In genomic region chr13:23747892-23748288, GRCm38 (mm10) we compare ENCODE assay signal across 8 mouse cellular contexts. TPM values are rescaled to one million over a fixed set of nuclear protein-coding genes. Genes with fewer than 3 reads are reported as not detected.
DNase-seq lines count a peak whose midpoint lies in the region; ATAC-seq and TF ChIP-seq lines count a peak whose summit lies in the region.

No protein-coding gene starts in this region.

- peak overlapping the region; percentile 19; the same call in 1 of the 2 replicates for H3K4me2 ChIP-seq in kidney, postnatal 0 days (ENCODE audit: low read length)
- peak overlapping the region; percentile 64 for H3K4me2 ChIP-seq in hindbrain, embryonic 12.5 days (replicated peaks)
- H3K4me2 ChIP-seq in midbrain, embryonic 14.5 days (ENCODE audit: low read length), result peak overlapping the region; percentile 69; the same call in 1 of the 2 replicates

- ATAC-seq in kidney, postnatal 0 days (replicated peaks; ENCODE audit: low FRiP score, low read depth), result no peak
- ATAC-seq in hindbrain, embryonic 12.5 days (ENCODE audit: low FRiP score), result no peak
- ATAC-seq in midbrain, embryonic 14.5 days (ENCODE audit: low FRiP score, low TSS enrichment), result no peak

- intact Hi-C loops in left cerebral cortex, postnatal 14 days (cut with DNase I), result loop anchor here (10.0 kb wide), 2 partner anchors 323 to 1703 kb away; partner anchors contain the start of genes Abt1, Hist1h2ag, Hist1h2bj and Hist1h4i

- peak overlapping the region; percentile 55; the same call in 1 of the 2 replicates for H3K27ac ChIP-seq in kidney, postnatal 0 days
- H3K27ac ChIP-seq in hindbrain, embryonic 12.5 days, result peak overlapping the region; percentile 98
- H3K27ac ChIP-seq in midbrain, embryonic 14.5 days (replicated peaks; ENCODE audit: low read depth, low read length), result no peak overlapping the region

- no peak for DNase-seq in kidney, postnatal 0 days (ENCODE audit: low spot score)
- no peak for DNase-seq in kidney, postnatal 14 days
- DNase-seq in c-Kit-negative CD71-positive TER-119-positive erythroid progenitor cells, embryonic 14.5 days (ENCODE audit: low read depth, low spot score), result peak; percentile 58
- no peak for DNase-seq in midbrain, embryonic 14.5 days
- DNase-seq in Muller cell, postnatal 12 days (ENCODE audit: inconsistent ontology term), result no peak
- no peak for DNase-seq in cerebellum, postnatal 10 days
- no peak for DNase-seq in left cerebral cortex, postnatal 14 days (ENCODE audit: low spot score in 2 of 2)

- 11% methylated on average over 4 of the region's 4 CpGs for WGBS in kidney, postnatal 0 days
- 7% methylated on average over 4 of the region's 4 CpGs for WGBS in hindbrain, embryonic 12.5 days
- 6% methylated on average over 4 of the region's 4 CpGs for WGBS in midbrain, embryonic 14.5 days

- H3K27me3 ChIP-seq in kidney, postnatal 0 days (ENCODE audit: insufficient read depth, low read length), result no peaks in the 10 kb centered on the region
- no peaks in the 10 kb centered on the region for H3K27me3 ChIP-seq in hindbrain, embryonic 12.5 days
- H3K27me3 ChIP-seq in midbrain, embryonic 14.5 days (ENCODE audit: control insufficient read depth, insufficient read depth, low read length), result no peaks in the 10 kb centered on the region

- no peaks in the 10 kb centered on the region for H3K36me3 ChIP-seq in kidney, postnatal 0 days (ENCODE audit: insufficient read depth, low read length)
- no peaks in the 10 kb centered on the region for H3K36me3 ChIP-seq in hindbrain, embryonic 12.5 days
- no peaks in the 10 kb centered on the region for H3K36me3 ChIP-seq in midbrain, embryonic 14.5 days (ENCODE audit: control insufficient read depth, insufficient read depth, low read length)

- no peaks in the 10 kb centered on the region for H3K9me3 ChIP-seq in kidney, postnatal 0 days (replicated peaks; ENCODE audit: low read length)
- H3K9me3 ChIP-seq in hindbrain, embryonic 12.5 days (replicated peaks), result no peaks in the 10 kb centered on the region
- H3K9me3 ChIP-seq in midbrain, embryonic 14.5 days (ENCODE audit: control insufficient read depth, low read length), result no peaks in the 10 kb centered on the region

- H3K4me3 ChIP-seq in kidney, postnatal 0 days (replicated peaks; ENCODE audit: low read depth, low read length), result no peak overlapping the region
- H3K4me3 ChIP-seq in hindbrain, embryonic 12.5 days, result no peak overlapping the region
- no peak overlapping the region for H3K4me3 ChIP-seq in midbrain, embryonic 14.5 days (replicated peaks; ENCODE audit: low read depth, low read length)

- TF ChIP-seq CTCF in kidney, postnatal 0 days (IDR thresholded peaks at IDR 0.05; ENCODE audit: low read depth), result no peak

- H3K9ac ChIP-seq in kidney, postnatal 0 days (ENCODE audit: low read depth, low read length), result peak overlapping the region; percentile 18; the same call in 1 of the 2 replicates
- H3K9ac ChIP-seq in hindbrain, embryonic 12.5 days, result no peak overlapping the region
- no peak overlapping the region for H3K9ac ChIP-seq in midbrain, embryonic 14.5 days (replicated peaks; ENCODE audit: low read length)

- H3K4me1 ChIP-seq in kidney, postnatal 0 days (replicated peaks; ENCODE audit: insufficient read depth, low read length), result peaks cover 11% of the 10 kb centered on the region
- H3K4me1 ChIP-seq in hindbrain, embryonic 12.5 days, result peaks cover 9% of the 10 kb centered on the region
- H3K4me1 ChIP-seq in midbrain, embryonic 14.5 days (ENCODE audit: control insufficient read depth, insufficient read depth, low read length), result peaks cover 15% of the 10 kb centered on the region

RNA-seq across cellular contexts. Expression of gene Hist1h2bb, which starts 1.4 kb away (rescaled TPM):
- polyA plus RNA-seq in kidney, postnatal 0 days (2015; fragmentation: Nextera tagmentation; extraction: Ambion mirVana), result 2.1 and 2.2 TPM in 2 replicates
- polyA plus RNA-seq in hindbrain, embryonic 12.5 days (2016; fragmentation: Nextera tagmentation; extraction: Ambion mirVana), result 2.2 and 2.9 TPM in 2 replicates
- 0.51 TPM in 1 of 2 replicates, not detected in the other for polyA plus RNA-seq in midbrain, embryonic 14.5 days (2014; fragmentation: Nextera tagmentation; extraction: Ambion mirVana)
- 10 to 100 TPM; 18.8 to 20.7 TPM for total RNA-seq in left cerebral cortex, postnatal 14 days (2021)

RNA-seq across cellular contexts. Expression of gene Hist1h3c, which starts 2.5 kb away (rescaled TPM):
- 6.0 and 7.0 TPM in 2 replicates for polyA plus RNA-seq in kidney, postnatal 0 days (2015; fragmentation: Nextera tagmentation; extraction: Ambion mirVana)
- polyA plus RNA-seq in hindbrain, embryonic 12.5 days (2016; fragmentation: Nextera tagmentation; extraction: Ambion mirVana), result 9.7 and 11.6 TPM in 2 replicates
- polyA plus RNA-seq in midbrain, embryonic 14.5 days (2014; fragmentation: Nextera tagmentation; extraction: Ambion mirVana), result 1.2 TPM in 2 replicates
- total RNA-seq in left cerebral cortex, postnatal 14 days (2021), result 1 to 10 TPM; 6.8 to 7.2 TPM

RNA-seq across cellular contexts. Expression of gene Hist1h2ab, which starts 3.0 kb away (rescaled TPM):
- polyA plus RNA-seq in kidney, postnatal 0 days (2015; fragmentation: Nextera tagmentation; extraction: Ambion mirVana), result 21.7 and 26.6 TPM in 2 replicates
- polyA plus RNA-seq in hindbrain, embryonic 12.5 days (2016; fragmentation: Nextera tagmentation; extraction: Ambion mirVana), result 22.4 and 45.2 TPM in 2 replicates
- 11.3 and 13.5 TPM in 2 replicates for polyA plus RNA-seq in midbrain, embryonic 14.5 days (2014; fragmentation: Nextera tagmentation; extraction: Ambion mirVana)
- 10 to 100 TPM; 30.0 to 36.8 TPM for total RNA-seq in left cerebral cortex, postnatal 14 days (2021)

RNA-seq across cellular contexts. Expression of gene Hist1h3b, which starts 4.2 kb away (rescaled TPM):
- 5.9 and 8.7 TPM in 2 replicates for polyA plus RNA-seq in kidney, postnatal 0 days (2015; fragmentation: Nextera tagmentation; extraction: Ambion mirVana)
- polyA plus RNA-seq in hindbrain, embryonic 12.5 days (2016; fragmentation: Nextera tagmentation; extraction: Ambion mirVana), result 4.5 and 11.1 TPM in 2 replicates
- polyA plus RNA-seq in midbrain, embryonic 14.5 days (2014; fragmentation: Nextera tagmentation; extraction: Ambion mirVana), result 3.5 and 4.0 TPM in 2 replicates
- 10 to 100 TPM; 16.5 to 23.8 TPM for total RNA-seq in left cerebral cortex, postnatal 14 days (2021)

RNA-seq across cellular contexts. Expression of gene Hist1h4b, which starts 8.9 kb away (rescaled TPM):
- polyA plus RNA-seq in kidney, postnatal 0 days (2015; fragmentation: Nextera tagmentation; extraction: Ambion mirVana), result 4.4 and 5.6 TPM in 2 replicates
- polyA plus RNA-seq in hindbrain, embryonic 12.5 days (2016; fragmentation: Nextera tagmentation; extraction: Ambion mirVana), result 5.0 and 5.5 TPM in 2 replicates
- 2.8 and 5.0 TPM in 2 replicates for polyA plus RNA-seq in midbrain, embryonic 14.5 days (2014; fragmentation: Nextera tagmentation; extraction: Ambion mirVana)
- total RNA-seq in left cerebral cortex, postnatal 14 days (2021), result 10 to 100 TPM; 73.2 to 80.8 TPM

Comparison
In these comparisons a context has a peak if more than half of its experiments do, and no peak if none do; other contexts are left out.
1. H3K4me2 ChIP-seq: peak in every context shown above with its lines; median percentile 69 in midbrain, embryonic 14.5 days; 64 in hindbrain, embryonic 12.5 days; 19 in kidney, postnatal 0 days.